Mouse (Mus musculus) left cerebral cortex, postnatal 36 days (tissue): Measurements from ENCODE around the gene Pafah1b1. TPM values are rescaled to one million over a fixed set of nuclear protein-coding genes. Genes with fewer than 3 reads are reported as not detected.

ENCODE experiments used
- DNase-seq, 2 experiments: peaks; one replicate each; pipeline ENCODE4 v3.0.0; 2021 to 2022; ENCODE audit warnings: low spot score in 2 of 2, mixed read lengths in 1 of 2
- intact Hi-C: fragments of 180-260 bp; cut with DNase I; formaldehyde crosslinking; loops from one replicate; pipeline ENCODE4 v1.15.1; 2025
- total RNA-seq, 2 experiments: library from RNA; stranded (reverse); gene quantifications; 2 replicates each; pipeline ENCODE4 v1.2.3; 2021

Pafah1b1 gene
- total RNA-seq, result 100 to 1,000 TPM; 389 to 402 TPM

DNA sequence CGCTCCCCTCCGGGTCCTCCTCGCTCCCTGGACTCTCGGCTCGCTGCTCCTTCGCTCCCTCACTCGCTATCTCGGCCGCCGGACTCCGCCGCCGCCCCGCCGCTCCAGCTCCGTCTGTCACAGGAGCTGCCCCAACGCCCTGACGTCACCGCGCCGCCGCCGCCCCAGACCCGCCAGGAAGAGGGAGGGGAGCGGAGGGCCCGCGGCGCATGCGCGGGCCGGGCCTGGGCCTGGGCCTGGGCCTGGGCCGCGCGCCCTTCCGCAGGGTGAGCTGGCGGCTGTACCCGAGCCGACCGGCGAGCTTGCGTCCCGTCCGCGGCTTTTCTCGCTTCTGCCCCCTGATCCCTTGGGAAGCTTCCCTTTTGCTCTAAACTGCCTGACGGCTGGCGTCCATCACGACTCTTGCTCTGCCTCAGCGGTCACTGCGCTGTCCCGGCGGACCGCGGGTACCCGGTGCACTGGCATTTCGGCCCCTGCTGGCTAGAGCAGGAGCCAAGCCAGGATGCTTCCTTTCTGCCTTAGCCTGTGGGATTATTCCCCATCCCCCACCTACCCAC is at the start of gene Pafah1b1:
Pafah1b1 (minus strand) TSS at position 436 of the 557 bp plus-strand sequence.
- peak; percentile 94 to 97 for DNase-seq
- intact Hi-C loops, result loop anchor here (2.0 to 5.0 kb wide), 3 partner anchors 46 to 108 kb away; partner anchors contain the start of genes Mettl16 and Mnt

GRCm38 (mm10) chr11:74772386-74772785 is 47.9 kb upstream of the Pafah1b1 start:
- intact Hi-C loops, result loop anchor here (5.0 to 10.0 kb wide), 2 partner anchors 98 to 135 kb away; no protein-coding TSS in a partner anchor
- DNase-seq, result no peak

GRCm38 (mm10) chr11:74771650-74772049 is 47.2 kb upstream of the Pafah1b1 start:
- DNase-seq, result no peak
- intact Hi-C loops, result loop anchor here (2.0 to 10.0 kb wide), 3 partner anchors 47 to 134 kb away; partner anchors contain the start of gene Pafah1b1

- intact Hi-C loops, result loop anchor here (2.0 to 10.0 kb wide), 3 partner anchors 46 to 134 kb away; partner anchors contain the start of gene Pafah1b1
- DNase-seq, result no peak
Observed at GRCm38 (mm10) chr11:74771234-74771633, 46.8 kb upstream of the Pafah1b1 start.

- intact Hi-C loops, result loop anchor here (2.0 to 10.0 kb wide), 3 partner anchors 46 to 133 kb away; partner anchors contain the start of gene Pafah1b1
- peak; percentile 94 to 95 for DNase-seq
Observed at GRCm38 (mm10) chr11:74770595-74771207, 46.2 kb upstream of the Pafah1b1 start, which contains the start of gene Mettl16. Gene Mettl16, plus strand, starts transcription at chr11:74770830.

DNA sequence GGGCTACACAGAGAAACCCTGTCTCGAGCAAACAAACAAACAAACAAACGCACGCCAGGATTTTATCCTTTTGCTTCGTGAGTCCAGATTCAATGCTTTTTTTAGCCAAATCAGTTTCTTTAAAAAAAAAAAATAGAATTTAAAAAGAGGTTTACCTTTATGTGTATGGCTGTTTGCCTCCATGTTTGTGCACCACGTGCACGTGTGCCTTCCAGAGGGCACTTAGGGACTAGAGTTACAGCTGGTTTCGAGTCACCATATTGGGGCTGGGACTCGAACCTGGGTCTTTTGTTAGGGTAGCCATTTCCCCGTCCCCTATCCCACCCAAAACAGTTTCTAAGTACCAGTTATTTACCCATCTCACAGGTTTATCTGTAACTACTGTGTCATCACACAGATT is 45.6 kb upstream of the Pafah1b1 start:
- no peak for DNase-seq
- intact Hi-C loops, result loop anchor here (2.0 to 10.0 kb wide), 3 partner anchors 45 to 133 kb away; partner anchors contain the start of gene Pafah1b1

GRCm38 (mm10) chr11:74768045-74768444 is 43.6 kb upstream of the Pafah1b1 start:
- DNase-seq, result no peak
- intact Hi-C loops, result no loop called here

DNA sequence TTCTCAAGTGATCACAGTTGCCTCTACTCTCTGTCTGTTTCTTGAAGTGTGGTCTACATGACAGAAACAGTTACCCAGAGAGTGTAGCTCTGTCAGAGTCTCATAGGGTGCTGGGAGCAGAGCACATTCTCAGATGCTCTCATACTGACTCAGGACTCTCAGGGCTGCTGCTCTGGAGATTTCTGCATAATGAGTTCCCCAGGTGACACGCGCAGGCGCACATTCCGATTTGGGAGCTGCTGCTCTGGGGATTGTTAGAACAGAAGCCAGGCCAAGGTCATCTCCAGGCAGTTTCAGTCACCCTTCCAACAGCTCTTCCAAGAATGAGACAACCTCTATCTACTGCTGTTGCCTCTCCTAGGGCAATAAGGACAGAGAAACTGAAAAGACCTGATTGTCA is 43.0 kb upstream of the Pafah1b1 start:
- intact Hi-C loops, result no loop called here
- no peak for DNase-seq

GRCm38 (mm10) chr11:74763960-74764625 is 39.6 kb upstream of the Pafah1b1 start:
- no peak for DNase-seq
- intact Hi-C loops, result no loop called here

DNA sequence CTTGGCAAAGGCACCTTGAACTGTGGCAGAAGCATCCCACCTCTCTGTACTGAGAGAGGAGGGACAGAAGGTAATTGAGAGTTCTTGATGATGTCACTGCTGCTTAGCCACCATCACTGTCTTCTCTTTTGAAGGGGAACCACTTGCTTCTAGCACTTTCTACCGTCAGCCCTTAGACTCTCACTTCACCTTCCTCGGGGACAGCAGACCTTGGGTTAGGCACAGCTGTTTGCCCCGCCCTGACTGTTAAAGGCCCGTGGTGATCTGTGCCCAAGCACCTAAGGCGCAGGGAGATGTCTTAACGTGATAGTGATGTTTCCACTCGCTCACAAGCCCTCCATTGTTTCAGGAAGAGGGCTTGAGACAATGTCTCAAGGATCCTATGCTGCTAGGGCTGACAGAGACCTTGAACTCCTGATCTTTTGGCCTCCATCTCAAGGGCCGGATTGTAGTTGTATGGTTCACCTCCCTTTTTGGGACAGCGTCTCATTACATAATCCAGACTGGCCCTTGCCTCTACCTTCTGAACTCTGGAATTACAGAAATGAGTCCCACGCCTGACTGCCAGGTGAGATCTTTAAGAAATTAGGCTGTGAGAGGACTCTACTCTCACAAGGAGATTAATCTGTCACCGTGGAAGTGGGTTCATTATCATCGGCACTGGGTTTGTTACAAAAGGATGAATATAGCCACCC is 36.7 kb upstream of the Pafah1b1 start:
- intact Hi-C loops, result no loop called here

GRCm38 (mm10) chr11:74756631-74757030 is 32.2 kb upstream of the Pafah1b1 start:
- DNase-seq, result no peak
- intact Hi-C loops, result no loop called here

More for the DNA sequence above, 36.7 kb upstream of the Pafah1b1 start:
- no peak for DNase-seq

- intact Hi-C loops, result no loop called here
Observed at GRCm38 (mm10) chr11:74751352-74752066, 27.0 kb upstream of the Pafah1b1 start.

DNA sequence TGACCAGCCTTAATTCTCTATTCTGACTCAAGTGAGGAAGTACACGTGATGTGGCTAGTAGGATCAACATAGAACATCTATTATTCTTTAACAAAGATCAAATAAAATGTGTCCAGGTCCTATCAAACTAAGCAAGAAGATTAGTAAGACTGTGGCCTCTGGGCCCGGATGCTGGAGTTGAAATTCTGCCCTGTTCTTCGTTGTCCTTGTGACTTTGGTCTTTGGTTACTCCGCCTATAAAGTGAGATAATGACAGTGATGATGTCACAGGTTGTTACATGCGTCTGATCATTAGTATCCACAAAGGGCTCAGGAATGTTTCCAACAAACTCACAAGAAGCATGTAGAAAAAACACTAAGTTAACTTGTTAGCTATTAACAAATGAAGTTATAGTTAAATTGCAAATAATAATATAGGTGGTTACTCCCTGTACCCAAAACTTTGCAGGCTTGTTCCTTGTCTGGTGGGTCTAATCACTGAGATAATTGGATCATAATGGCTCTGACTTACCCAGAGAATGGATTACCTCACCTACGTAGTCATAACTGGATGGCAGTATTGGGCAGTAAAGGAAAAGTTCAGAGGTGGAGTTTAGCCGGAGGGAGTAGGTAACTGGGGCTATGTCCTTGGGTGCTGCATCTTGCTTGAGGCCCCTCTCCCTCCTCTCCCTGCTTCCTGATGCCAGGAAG is 26.3 kb upstream of the Pafah1b1 start:
- intact Hi-C loops, result no loop called here
- DNase-seq, result no peak

More at GRCm38 (mm10) chr11:74751352-74752066, 27.0 kb upstream of the Pafah1b1 start:
- DNase-seq, result no peak

DNA sequence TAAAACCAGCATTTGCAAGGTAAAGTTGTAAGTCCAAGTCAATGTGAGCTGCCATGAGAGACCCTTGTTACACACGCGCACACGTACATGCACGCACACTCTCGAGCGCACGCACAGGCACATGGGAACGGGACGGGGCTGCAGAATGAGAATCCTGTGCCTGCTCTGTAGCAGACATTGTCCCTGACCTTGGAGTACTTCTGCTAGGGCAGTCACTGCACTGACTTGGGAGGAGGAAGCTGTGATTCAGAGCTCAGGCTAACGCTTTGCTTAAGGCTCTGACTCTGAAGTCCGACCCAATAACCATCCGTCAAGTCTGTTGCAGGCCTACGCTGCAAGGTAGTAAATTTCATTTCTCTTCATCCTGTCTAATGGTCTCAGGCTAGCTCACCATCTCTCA is 24.8 kb upstream of the Pafah1b1 start:
- DNase-seq, result no peak
- intact Hi-C loops, result no loop called here

DNA sequence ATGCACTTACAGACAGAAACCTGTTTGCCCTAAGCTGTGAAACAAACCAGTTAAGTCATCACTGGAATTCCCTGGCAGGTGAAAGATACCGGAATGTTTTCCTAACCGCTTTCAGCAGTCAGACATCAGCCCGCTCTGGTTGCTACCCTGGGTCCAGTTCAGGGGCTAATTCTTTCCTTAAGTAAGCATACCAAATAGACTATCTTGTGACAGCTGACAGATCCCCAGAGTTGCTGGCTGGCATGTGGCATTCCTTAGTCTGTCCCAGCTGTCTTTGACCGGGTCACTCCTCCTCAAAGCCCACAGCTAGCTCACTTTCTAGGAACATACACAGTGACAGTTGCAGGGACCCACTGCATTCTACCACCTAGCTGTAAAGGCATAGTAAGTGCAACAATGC is 23.6 kb upstream of the Pafah1b1 start:
- no peak for DNase-seq
- intact Hi-C loops, result no loop called here

GRCm38 (mm10) chr11:74737861-74738260 is 13.4 kb upstream of the Pafah1b1 start:
- no peak for DNase-seq
- intact Hi-C loops, result no loop called here

DNA sequence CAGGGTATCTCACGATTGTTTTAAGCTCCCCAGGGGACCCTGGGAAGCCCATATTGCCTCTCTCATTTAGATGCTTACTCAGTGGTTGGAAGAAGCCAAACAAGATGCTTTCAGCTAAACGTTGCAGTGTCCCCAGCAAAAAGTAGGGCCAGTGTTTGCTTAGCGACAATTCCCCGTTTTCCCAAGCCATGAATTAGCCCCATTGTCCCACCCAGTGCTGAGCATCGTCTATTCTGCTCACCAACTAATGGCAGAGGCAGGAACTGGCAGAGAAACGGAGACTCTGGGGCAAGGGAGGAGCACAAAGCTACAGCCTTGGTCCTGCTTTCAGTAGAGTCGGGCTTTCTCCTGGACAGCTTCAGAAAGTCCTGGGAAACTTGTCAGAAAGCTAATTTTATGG is 10.4 kb upstream of the Pafah1b1 start:
- peak; percentile 14 to 20 for DNase-seq
- intact Hi-C loops, result no loop called here

- intact Hi-C loops, result loop anchor here (2.0 kb wide), 1 partner anchor 46 kb away; the partner anchor contains the start of gene Mettl16
- DNase-seq, result no peak
Observed at GRCm38 (mm10) chr11:74725181-74725580, 711 bp upstream of the Pafah1b1 start.
